Mouse (Mus musculus): ENCODE results near the gene Olfr816.
"Not testable (repeated sequence)": the region's sequence is repeated elsewhere in the genome, so short reads cannot be mapped to it uniquely, and the experiment has no call there.

- not testable (repeated sequence) for TF ChIP-seq CTCF, EP300 (IDR thresholded peaks at IDR 0.05; ENCODE audit: low read depth)
Measured at GRCm38 (mm10) chr10:129905767-129906166, 9.6 kb downstream of the Olfr816 start, which contains the start of gene Olfr815.

All from heart, postnatal 0 days (tissue).